Mouse (Mus musculus): ENCODE data around the gene Klhl31. TPM values are rescaled to one million over a fixed set of nuclear protein-coding genes. Genes with fewer than 3 reads are reported as not detected.

Klhl31 gene
- polyA plus RNA-seq (2012; ENCODE audit: low replicate concordance): not detected in 2 replicates

DNA sequence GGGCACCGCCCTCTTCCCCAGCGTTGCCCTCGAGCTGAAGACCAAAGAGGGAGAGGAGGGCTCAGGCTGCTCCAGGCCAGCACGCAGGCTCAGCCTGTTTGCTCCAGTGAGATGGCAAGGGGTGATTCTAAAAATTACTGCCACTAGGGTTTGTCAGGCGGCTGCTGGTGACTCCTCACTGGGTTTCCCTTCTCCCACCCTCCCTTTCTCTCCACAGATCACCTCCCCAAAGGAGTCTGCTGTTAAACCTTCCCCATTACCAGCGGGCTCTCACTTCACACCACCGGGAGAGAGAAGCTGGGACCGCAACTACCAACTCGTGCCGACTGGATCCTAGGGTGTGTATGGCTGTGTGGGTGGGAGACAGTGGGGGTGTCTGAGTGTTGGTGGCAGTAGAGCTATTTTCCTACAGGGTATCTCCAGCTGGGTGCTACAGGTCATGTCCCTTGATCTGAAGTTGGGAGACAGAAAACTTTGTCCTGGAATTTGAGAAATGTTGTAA, at the start of gene Klhl31:
TSS of gene Klhl31 (plus strand) at position 51 of the 502 bp plus-strand sequence.

Other genes with a start within 250 kb of the Klhl31 start
- 8.4 and 30.0 TPM in 2 replicates for gene Lrrc1, start 91.6 kb upstream of the Klhl31 start, polyA plus RNA-seq (2012; ENCODE audit: low replicate concordance)
- 12.0 and 12.6 TPM in 2 replicates for gene Gclc, start 118.0 kb downstream of the Klhl31 start, polyA plus RNA-seq (2012; ENCODE audit: low replicate concordance)